13 mouse cellular contexts compared by ENCODE assay signal in genomic region chr1:33637827-33638226, GRCm38 (mm10).
"Had no signal": no experiment of that assay in that cellular context is flagged by ENCODE, and none has a peak within 500 bp of the region (broad histone marks: within the 10 kb centered on the region; RNA-seq: fewer than 3 reads in every experiment).

No protein-coding gene starts in this region.

- H3K4me2 ChIP-seq: kidney, embryonic 15.5 days; limb, embryonic 13.5 days; midbrain, embryonic 12.5 days; neural tube, embryonic 15.5 days had no signal

- H3K9ac ChIP-seq: kidney, embryonic 15.5 days; limb, embryonic 13.5 days; liver, embryonic 14.5 days; midbrain, embryonic 12.5 days; neural tube, embryonic 15.5 days had no signal

- DNase-seq: kidney, postnatal 14 days; left cerebral cortex, postnatal 4 days; lung, adult 18-20 months; lung, postnatal 36 days; right cerebral cortex, adult 18-20 months; right cerebral cortex, postnatal 25 days; thymus, postnatal 36 days had no signal

- H3K27me3 ChIP-seq: kidney, embryonic 15.5 days; limb, embryonic 13.5 days; midbrain, embryonic 12.5 days; neural tube, embryonic 15.5 days had no signal

- H3K4me3 ChIP-seq: kidney, embryonic 15.5 days; limb, embryonic 13.5 days; midbrain, embryonic 12.5 days; myocyte; neural tube, embryonic 15.5 days had no signal

- H3K9me3 ChIP-seq: kidney, embryonic 15.5 days; midbrain, embryonic 12.5 days; neural tube, embryonic 15.5 days had no signal

- H3K27ac ChIP-seq: kidney, embryonic 15.5 days; limb, embryonic 13.5 days; liver, embryonic 14.5 days; midbrain, embryonic 12.5 days; neural tube, embryonic 15.5 days had no signal

- H3K4me1 ChIP-seq: kidney, embryonic 15.5 days; limb, embryonic 13.5 days; midbrain, embryonic 12.5 days; neural tube, embryonic 15.5 days had no signal
